Mouse (Mus musculus): ENCODE measurements around the gene Psmd11.

The Psmd11 gene

DNA sequence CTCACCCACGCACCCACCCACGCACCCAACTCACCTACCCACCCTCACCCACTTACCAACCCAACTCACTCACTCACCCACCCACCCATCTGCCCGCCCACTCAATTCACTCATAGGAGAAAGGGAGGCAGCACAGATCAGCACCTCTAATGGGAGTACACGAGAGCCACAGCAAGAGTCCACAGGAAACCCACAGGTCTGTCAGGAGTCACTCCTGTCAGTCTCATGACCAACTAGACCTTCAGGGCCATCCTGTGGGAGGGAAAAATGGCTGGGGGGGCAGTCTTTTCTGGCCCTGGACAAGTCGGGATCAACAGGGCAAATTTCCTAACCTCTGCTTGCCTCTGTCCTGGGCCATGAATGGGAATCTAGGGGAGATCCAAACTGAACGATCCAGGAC, 79.4 kb downstream of the Psmd11 start:
- no peak for DNase-seq

GRCm38 (mm10) chr11:80508361-80509175, 80.2 kb downstream of the Psmd11 start:
- no peak for DNase-seq

DNA sequence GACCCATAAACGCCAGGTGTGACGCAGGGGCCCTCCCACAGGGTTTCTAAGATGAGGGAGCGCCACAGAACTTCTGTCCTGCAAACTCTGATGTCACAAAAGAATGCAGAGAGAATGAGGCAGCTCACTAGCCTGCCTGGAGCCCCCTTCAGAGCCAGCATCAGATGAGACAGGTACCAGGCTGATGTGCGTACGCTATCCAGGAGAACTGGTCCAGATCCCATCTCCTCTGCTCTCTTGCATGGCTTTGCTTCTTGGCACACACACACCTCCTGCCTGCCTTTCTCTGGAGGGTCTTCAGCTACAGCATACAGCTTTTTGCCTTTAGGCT, 80.7 kb downstream of the Psmd11 start:
- DNase-seq = no peak

DNA sequence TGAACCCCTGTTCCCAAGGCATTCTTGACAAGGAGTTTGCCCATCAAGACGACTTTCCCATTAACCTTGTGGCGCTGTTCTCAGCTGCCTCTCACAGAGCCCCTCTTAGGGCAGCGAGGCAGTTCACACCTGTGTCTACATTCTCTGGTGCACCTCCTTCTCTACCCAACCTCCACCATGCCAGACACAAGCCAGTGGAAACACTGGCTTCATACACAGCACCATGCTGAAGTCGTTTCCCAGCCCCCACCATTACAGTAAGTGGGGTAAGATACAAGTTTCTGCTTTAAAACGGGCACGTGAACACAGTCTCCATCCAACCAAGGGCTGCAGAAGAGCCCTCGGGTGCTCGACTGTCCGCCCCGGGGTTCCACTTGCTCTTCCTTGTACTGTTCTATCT, 81.7 kb downstream of the Psmd11 start:
- DNase-seq = no peak

DNA sequence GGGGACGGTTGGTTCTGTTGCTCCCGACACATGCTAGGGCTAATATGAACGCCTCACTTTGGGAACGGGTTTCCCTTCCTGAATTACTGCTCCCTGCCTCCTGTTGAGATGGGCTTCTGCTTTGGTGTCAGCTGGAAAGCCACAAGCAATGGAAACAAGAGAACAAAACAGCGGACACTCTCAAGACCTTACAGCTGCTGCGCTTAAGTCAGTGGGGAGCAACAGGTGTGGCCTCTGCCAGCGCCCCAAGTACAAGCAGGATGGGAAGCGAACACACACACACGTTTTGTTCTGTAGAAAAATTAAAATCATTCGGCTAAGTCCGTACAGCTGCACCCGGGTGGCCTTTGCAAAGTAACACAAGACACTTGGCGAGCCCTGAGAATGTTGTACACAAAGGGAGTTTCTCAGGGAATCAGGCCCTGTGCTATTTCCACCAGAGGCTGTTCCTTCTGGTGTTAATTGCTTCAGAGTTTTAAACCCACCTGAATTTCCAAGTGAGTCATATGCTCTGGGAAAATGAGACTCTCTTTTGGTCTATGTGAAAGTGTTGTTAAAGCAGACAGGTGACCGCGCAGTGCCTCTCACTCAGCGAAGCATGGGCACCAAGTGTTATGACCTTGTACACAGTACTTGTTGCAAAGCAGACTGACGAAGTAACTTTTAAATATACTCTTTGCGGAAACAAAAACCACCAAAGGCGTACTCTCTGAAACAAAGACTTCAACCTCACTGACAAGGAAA, 84.1 kb downstream of the Psmd11 start:
- no peak for DNase-seq

- DNase-seq = no peak
Measured at GRCm38 (mm10) chr11:80513796-80514195, 85.4 kb downstream of the Psmd11 start.

DNA sequence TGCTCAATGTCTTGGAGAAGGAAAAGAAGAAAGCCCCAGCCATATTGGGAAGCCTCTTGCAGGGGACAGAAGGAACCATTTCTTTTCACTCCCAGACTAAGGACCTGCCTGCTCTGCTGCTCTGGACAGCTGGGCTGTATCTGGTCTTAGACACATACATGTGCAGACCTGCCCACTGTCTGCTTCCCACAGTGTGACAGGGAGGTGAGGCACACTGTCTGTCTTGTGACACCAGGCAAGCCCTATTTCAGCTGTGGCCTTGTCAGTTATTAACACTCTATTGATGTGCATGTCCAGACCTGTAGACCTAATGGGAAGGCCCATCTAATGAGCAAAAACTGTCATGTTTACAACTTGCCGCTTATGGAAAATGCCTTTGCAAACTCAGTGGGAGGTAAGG, 86.9 kb downstream of the Psmd11 start:
- DNase-seq = no peak

GRCm38 (mm10) chr11:80515895-80516294, 87.5 kb downstream of the Psmd11 start:
- DNase-seq = no peak

DNA sequence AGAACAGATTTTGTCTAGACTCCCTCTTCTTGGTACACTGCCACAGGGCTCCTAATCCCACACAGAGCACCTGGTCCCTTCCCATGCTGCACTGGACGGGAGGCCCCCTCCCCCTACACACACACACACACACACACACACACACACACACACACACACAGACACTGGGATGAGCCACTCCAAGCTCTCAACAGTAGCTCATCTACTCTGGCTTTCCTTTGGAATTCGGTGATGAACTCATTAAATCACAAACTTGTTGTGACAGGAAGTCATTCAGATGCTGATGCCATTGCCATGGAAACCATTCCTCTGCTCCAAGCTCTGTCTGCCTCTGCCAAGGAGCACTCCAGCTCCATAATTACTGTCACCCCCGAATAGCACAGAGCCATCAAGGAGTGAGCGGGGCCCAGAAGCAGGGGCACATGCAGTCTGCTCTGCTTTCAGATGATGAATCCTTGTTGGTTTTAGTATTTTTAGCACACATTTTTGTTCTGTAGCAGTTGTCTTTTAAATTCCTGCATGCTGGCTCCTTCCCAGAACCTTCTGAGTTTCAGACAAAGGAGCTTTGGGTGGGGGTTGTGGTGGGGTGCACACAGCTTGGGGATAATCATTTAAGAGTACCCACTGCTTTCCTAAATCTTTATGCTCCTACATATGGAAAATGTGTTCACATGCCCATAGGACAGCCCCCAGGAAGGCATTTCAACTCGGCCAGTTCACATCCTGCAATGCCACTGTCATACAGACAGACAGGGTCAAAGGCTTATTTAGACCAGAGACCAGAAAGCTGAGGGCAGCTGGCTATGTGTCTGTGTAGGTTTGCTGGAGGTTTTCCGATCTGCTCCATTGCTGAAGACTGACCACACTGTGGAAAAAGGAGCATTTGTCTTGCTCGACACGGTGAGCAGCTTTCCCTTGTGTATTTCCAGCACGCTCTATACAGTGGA, 90.3 kb downstream of the Psmd11 start:
- DNase-seq = no peak

GRCm38 (mm10) chr11:80521148-80521547, 92.7 kb downstream of the Psmd11 start:
- no peak for DNase-seq

All from lung, adult 18-20 months (tissue).